Mouse (Mus musculus): ENCODE results near the gene Adamts17. TPM values are rescaled to one million over a fixed set of nuclear protein-coding genes. Genes with fewer than 3 reads are reported as not detected.
A peak's percentile ranks its signal among the peaks of the same experiment; 100 is the strongest.

Gene Adamts17
- polyA plus RNA-seq, 1 experiment from 2014 or later: 1.8 TPM

- H3K4me3 ChIP-seq (ENCODE audit: low read depth, low read length): no peak overlapping the region
- no peak overlapping the region for H3K4me2 ChIP-seq (ENCODE audit: low read depth)
- no peak overlapping the region for H3K9ac ChIP-seq (ENCODE audit: low read length)
- no peaks in the 10 kb centered on the region for H3K4me1 ChIP-seq (ENCODE audit: control insufficient read depth, insufficient read depth, low read length)
- no peaks in the 10 kb centered on the region for H3K9me3 ChIP-seq (ENCODE audit: control insufficient read depth, low read length)
- WGBS: 74% methylated on average over 3 of the region's 3 CpGs
- H3K27ac ChIP-seq (ENCODE audit: low read depth, low read length): no peak overlapping the region
- no peaks in the 10 kb centered on the region for H3K27me3 ChIP-seq (ENCODE audit: control insufficient read depth, insufficient read depth, low read length)
- H3K36me3 ChIP-seq (ENCODE audit: control insufficient read depth, insufficient read depth, low read length): no peaks in the 10 kb centered on the region
- DNase-seq (ENCODE audit: low spot score): no peak
- ATAC-seq (ENCODE audit: insufficient read depth, low FRiP score, low TSS enrichment): no peak
These were observed 12.6 kb downstream of the Adamts17 start for GRCm38 (mm10) chr7:66852164-66852563.

DNA sequence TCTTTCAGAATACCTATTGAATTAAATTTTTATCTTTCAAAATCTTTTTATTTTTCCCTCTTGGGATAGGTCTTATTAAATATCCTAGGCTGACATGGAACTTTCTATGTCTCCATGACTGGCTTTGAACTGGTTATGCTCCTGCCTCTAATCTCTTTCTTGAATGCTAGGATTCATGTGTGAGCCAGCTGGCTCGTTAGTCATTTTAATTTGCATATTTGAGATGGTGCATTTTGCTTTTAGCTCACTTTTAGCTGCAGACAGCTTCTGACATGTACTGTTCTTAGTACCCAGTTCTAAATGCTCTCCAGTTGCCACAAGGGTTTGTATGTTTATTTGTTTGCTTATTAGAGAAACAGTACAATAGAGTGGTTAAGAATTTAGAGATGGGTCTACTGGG, 18.1 kb downstream of the Adamts17 start:
- no peak overlapping the region for H3K4me3 ChIP-seq (ENCODE audit: low read depth, low read length)
- DNase-seq (ENCODE audit: low spot score) (no peak), ATAC-seq (ENCODE audit: insufficient read depth, low FRiP score, low TSS enrichment) (no peak)
- H3K9me3 ChIP-seq (ENCODE audit: control insufficient read depth, low read length): no peaks in the 10 kb centered on the region
- H3K36me3 ChIP-seq (ENCODE audit: control insufficient read depth, insufficient read depth, low read length): no peaks in the 10 kb centered on the region
- H3K4me2 ChIP-seq (ENCODE audit: low read depth): no peak overlapping the region
- H3K27ac ChIP-seq (ENCODE audit: low read depth, low read length): no peak overlapping the region
- 79% methylated on average over 1 of the region's 1 CpGs for WGBS
- H3K9ac ChIP-seq (ENCODE audit: low read length): no peak overlapping the region
- H3K27me3 ChIP-seq (ENCODE audit: control insufficient read depth, insufficient read depth, low read length): no peaks in the 10 kb centered on the region
- no peaks in the 10 kb centered on the region for H3K4me1 ChIP-seq (ENCODE audit: control insufficient read depth, insufficient read depth, low read length)

GRCm38 (mm10) chr7:66858247-66859075, 18.9 kb downstream of the Adamts17 start:
- H3K9me3 ChIP-seq (ENCODE audit: control insufficient read depth, low read length): no peaks in the 10 kb centered on the region
- no peaks in the 10 kb centered on the region for H3K4me1 ChIP-seq (ENCODE audit: control insufficient read depth, insufficient read depth, low read length)
- ATAC-seq (ENCODE audit: insufficient read depth, low FRiP score, low TSS enrichment) (no peak), DNase-seq (ENCODE audit: low spot score) (no peak)
- H3K27me3 ChIP-seq (ENCODE audit: control insufficient read depth, insufficient read depth, low read length): no peaks in the 10 kb centered on the region
- H3K27ac ChIP-seq (ENCODE audit: low read depth, low read length): no peak overlapping the region
- H3K4me3 ChIP-seq (ENCODE audit: low read depth, low read length): no peak overlapping the region
- WGBS: 78% methylated on average over 12 of the region's 12 CpGs
- no peaks in the 10 kb centered on the region for H3K36me3 ChIP-seq (ENCODE audit: control insufficient read depth, insufficient read depth, low read length)
- H3K9ac ChIP-seq (ENCODE audit: low read length): no peak overlapping the region
- H3K4me2 ChIP-seq (ENCODE audit: low read depth): no peak overlapping the region

GRCm38 (mm10) chr7:66859220-66859619, 19.7 kb downstream of the Adamts17 start:
- no peak for DNase-seq (ENCODE audit: low spot score)
- Histone ChIP-seq H3K9ac (ENCODE audit: low read length) (no peak overlapping the region), H3K27me3 (ENCODE audit: control insufficient read depth, insufficient read depth, low read length) (no peaks in the 10 kb centered on the region), H3K4me3 (ENCODE audit: low read depth, low read length) (no peak overlapping the region), H3K9me3 (ENCODE audit: control insufficient read depth, low read length) (no peaks in the 10 kb centered on the region), H3K36me3 (ENCODE audit: control insufficient read depth, insufficient read depth, low read length) (no peaks in the 10 kb centered on the region), H3K4me2 (ENCODE audit: low read depth) (no peak overlapping the region), H3K27ac (ENCODE audit: low read depth, low read length) (no peak overlapping the region), H3K4me1 (ENCODE audit: control insufficient read depth, insufficient read depth, low read length) (no peaks in the 10 kb centered on the region)
- WGBS: 75% methylated on average over 5 of the region's 5 CpGs
- ATAC-seq (ENCODE audit: insufficient read depth, low FRiP score, low TSS enrichment): no peak

GRCm38 (mm10) chr7:66866944-66867718, 27.6 kb downstream of the Adamts17 start:
- no peak overlapping the region for H3K4me2 ChIP-seq (ENCODE audit: low read depth)
- no peak for DNase-seq (ENCODE audit: low spot score)
- no peaks in the 10 kb centered on the region for H3K9me3 ChIP-seq (ENCODE audit: control insufficient read depth, low read length)
- H3K9ac ChIP-seq (ENCODE audit: low read length): no peak overlapping the region
- ATAC-seq (ENCODE audit: insufficient read depth, low FRiP score, low TSS enrichment): no peak
- peak overlapping the region; percentile 15 for H3K27ac ChIP-seq (ENCODE audit: low read depth, low read length)
- WGBS: 79% methylated on average over 19 of the region's 19 CpGs
- H3K27me3 ChIP-seq (ENCODE audit: control insufficient read depth, insufficient read depth, low read length): no peaks in the 10 kb centered on the region
- H3K36me3 ChIP-seq (ENCODE audit: control insufficient read depth, insufficient read depth, low read length): no peaks in the 10 kb centered on the region
- H3K4me1 ChIP-seq (ENCODE audit: control insufficient read depth, insufficient read depth, low read length): peaks cover 6% of the 10 kb centered on the region
- no peak overlapping the region for H3K4me3 ChIP-seq (ENCODE audit: low read depth, low read length)

GRCm38 (mm10) chr7:66867719-66868501, 28.4 kb downstream of the Adamts17 start:
- WGBS: 32% methylated on average over 13 of the region's 13 CpGs
- ATAC-seq (ENCODE audit: insufficient read depth, low FRiP score, low TSS enrichment): peak; percentile 35; the same call in 1 of the 2 replicates
- Histone ChIP-seq H3K36me3 (ENCODE audit: control insufficient read depth, insufficient read depth, low read length) (no peaks in the 10 kb centered on the region), H3K4me3 (ENCODE audit: low read depth, low read length) (no peak overlapping the region), H3K9me3 (ENCODE audit: control insufficient read depth, low read length) (no peaks in the 10 kb centered on the region), H3K4me1 (ENCODE audit: control insufficient read depth, insufficient read depth, low read length) (peaks cover 6% of the 10 kb centered on the region), H3K9ac (ENCODE audit: low read length) (no peak overlapping the region), H3K4me2 (ENCODE audit: low read depth) (no peak overlapping the region), H3K27me3 (ENCODE audit: control insufficient read depth, insufficient read depth, low read length) (no peaks in the 10 kb centered on the region), H3K27ac (ENCODE audit: low read depth, low read length) (peak overlapping the region; percentile 34)
- peak; percentile 61 for DNase-seq (ENCODE audit: low spot score)

GRCm38 (mm10) chr7:66871520-66871919, 32.0 kb downstream of the Adamts17 start:
- 67% methylated on average over 7 of the region's 7 CpGs for WGBS
- no peak overlapping the region for H3K27ac ChIP-seq (ENCODE audit: low read depth, low read length)
- no peak for ATAC-seq (ENCODE audit: insufficient read depth, low FRiP score, low TSS enrichment)
- no peak for DNase-seq (ENCODE audit: low spot score)
- H3K4me3 ChIP-seq (ENCODE audit: low read depth, low read length): no peak overlapping the region
- H3K27me3 ChIP-seq (ENCODE audit: control insufficient read depth, insufficient read depth, low read length): no peaks in the 10 kb centered on the region
- H3K4me1 ChIP-seq (ENCODE audit: control insufficient read depth, insufficient read depth, low read length): peaks cover 6% of the 10 kb centered on the region
- no peaks in the 10 kb centered on the region for H3K9me3 ChIP-seq (ENCODE audit: control insufficient read depth, low read length)
- no peak overlapping the region for H3K9ac ChIP-seq (ENCODE audit: low read length)
- no peak overlapping the region for H3K4me2 ChIP-seq (ENCODE audit: low read depth)
- no peaks in the 10 kb centered on the region for H3K36me3 ChIP-seq (ENCODE audit: control insufficient read depth, insufficient read depth, low read length)

GRCm38 (mm10) chr7:66871940-66872511, 32.5 kb downstream of the Adamts17 start:
- ATAC-seq (ENCODE audit: insufficient read depth, low FRiP score, low TSS enrichment): no peak
- Histone ChIP-seq H3K4me3 (ENCODE audit: low read depth, low read length) (no peak overlapping the region), H3K4me1 (ENCODE audit: control insufficient read depth, insufficient read depth, low read length) (peaks cover 6% of the 10 kb centered on the region), H3K4me2 (ENCODE audit: low read depth) (no peak overlapping the region), H3K36me3 (ENCODE audit: control insufficient read depth, insufficient read depth, low read length) (no peaks in the 10 kb centered on the region), H3K9me3 (ENCODE audit: control insufficient read depth, low read length) (no peaks in the 10 kb centered on the region), H3K9ac (ENCODE audit: low read length) (no peak overlapping the region), H3K27ac (ENCODE audit: low read depth, low read length) (no peak overlapping the region), H3K27me3 (ENCODE audit: control insufficient read depth, insufficient read depth, low read length) (no peaks in the 10 kb centered on the region)
- no peak for DNase-seq (ENCODE audit: low spot score)
- 85% methylated on average over 14 of the region's 14 CpGs for WGBS

All from neural tube, embryonic 11.5 days (tissue).